Mouse (Mus musculus) heart, adult 2 months (tissue): ENCODE data around the gene Ppp4c.

Experiments used
- CTCF ChIP-seq: fragments of 200-600 bp; IDR thresholded peaks from 2 replicates; pipeline ENCODE4 v1.8.1; 2022; ENCODE audit warnings: antibody characterized with exemption, mild to moderate bottlenecking, moderate library complexity
- POLR2A ChIP-seq: fragments of 200-500 bp; IDR thresholded peaks from 2 replicates; pipeline ENCODE4 v1.6.1; 2011; ENCODE audit warnings: mild to moderate bottlenecking, low read depth, low read length, control low read depth; ENCODE audit not compliant: insufficient read depth

DNA sequence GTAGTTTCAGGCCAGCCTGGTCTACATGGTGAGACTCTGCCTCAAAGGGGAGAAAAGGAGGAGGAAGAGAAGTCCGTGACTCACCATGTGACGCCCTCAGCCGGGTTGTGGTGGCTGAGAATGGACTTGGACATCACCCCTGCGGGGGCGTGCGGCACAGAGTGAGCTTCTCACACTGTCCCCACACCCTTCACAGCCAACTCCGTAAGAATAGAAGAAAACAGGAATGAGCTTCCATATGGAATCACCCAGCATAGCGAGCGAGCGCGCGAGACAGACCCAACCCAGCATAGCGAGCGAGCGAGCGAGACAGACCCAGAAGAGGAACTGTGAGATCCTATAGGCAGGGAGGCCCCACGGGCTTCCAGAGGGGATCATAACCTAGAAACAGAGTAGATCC is 52.7 kb downstream of the Ppp4c start:
- TF ChIP-seq CTCF, result no peak
- TF ChIP-seq POLR2A, result no peak
